Mouse (Mus musculus) lung, postnatal 0 days (tissue): ENCODE results near the gene Midn.

Experiments
- CTCF ChIP-seq: IDR thresholded peaks from 2 replicates; pipeline ENCODE4 v1.5.1; 2016; ENCODE audit warnings: antibody characterized with exemption, mild to moderate bottlenecking
- EP300 ChIP-seq: IDR thresholded peaks from 2 replicates; pipeline ENCODE4 v1.6.1; 2016; ENCODE audit warnings: antibody characterized with exemption, mild to moderate bottlenecking, control low read depth

DNA sequence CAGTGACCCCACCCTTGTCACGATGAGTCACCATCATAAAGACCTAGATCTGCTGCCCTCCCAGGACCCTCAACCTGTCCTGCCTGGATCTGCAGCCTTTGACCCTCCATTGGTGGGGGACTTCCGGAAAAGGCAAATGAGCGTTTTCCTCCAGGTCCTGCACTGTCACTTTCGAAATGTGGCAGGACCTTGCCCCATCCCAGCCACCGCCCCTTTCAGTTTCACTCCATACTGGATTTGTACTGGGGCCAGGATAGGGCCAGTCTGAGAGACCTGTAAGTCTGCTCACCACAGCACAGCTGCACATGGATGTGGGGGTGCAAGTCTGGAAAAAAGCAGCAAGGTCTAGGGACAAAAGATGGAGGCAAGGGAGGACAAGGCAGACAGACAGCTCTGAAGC lies 49.4 kb upstream of the Midn start:
- TF ChIP-seq CTCF: no peak
- TF ChIP-seq EP300: no peak
